Mouse (Mus musculus): ENCODE data around the gene Fermt3.
"Not testable (repeated sequence)": the region's sequence is repeated elsewhere in the genome, so short reads cannot be mapped to it uniquely, and the experiment has no call there.

Fermt3 gene

DNA sequence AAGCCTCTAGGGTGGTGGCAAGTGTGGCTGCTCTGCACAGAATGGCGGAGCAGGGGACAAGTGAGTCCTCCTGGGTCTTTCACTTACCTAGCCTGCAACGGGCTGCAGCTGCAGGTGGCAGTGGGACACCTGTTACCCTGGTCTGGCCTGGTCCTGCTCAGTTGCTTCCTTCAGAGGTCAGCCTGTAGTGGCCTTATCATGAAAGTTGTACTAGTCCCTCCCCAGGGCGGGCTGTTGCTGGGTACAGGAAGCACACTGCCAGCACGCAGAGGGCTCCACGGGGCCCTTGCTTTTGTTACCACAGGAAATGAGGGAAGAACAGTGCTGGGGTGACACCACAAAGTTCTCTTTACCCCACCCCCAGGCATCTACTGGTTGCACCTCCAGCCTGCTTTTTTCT, at the start of gene Fermt3:
TSS of gene Fermt3 (minus strand) at position 279 of the 400 bp plus-strand sequence.
- DNase-seq: peak; percentile 86

DNA sequence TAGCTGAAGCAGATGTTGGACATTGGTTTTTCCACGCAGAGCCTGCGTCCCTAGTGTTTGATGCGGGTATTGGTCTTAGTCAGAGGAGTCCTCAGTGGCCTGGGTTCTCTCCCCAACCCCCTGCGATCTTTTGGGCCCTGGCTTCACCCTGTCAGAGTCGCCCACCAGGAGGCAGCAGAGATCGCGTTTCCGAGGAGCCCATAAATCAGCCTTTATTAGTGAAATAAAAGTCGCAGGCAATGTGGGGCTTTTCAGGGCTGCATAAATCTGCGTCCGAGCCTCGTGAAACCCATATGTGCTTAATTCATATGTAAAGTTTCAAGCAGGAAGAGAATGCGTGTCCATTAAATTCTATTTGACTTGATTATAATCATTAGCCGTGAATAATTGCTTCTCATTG, 48.9 kb upstream of the Fermt3 start:
- DNase-seq: peak; percentile 83

DNA sequence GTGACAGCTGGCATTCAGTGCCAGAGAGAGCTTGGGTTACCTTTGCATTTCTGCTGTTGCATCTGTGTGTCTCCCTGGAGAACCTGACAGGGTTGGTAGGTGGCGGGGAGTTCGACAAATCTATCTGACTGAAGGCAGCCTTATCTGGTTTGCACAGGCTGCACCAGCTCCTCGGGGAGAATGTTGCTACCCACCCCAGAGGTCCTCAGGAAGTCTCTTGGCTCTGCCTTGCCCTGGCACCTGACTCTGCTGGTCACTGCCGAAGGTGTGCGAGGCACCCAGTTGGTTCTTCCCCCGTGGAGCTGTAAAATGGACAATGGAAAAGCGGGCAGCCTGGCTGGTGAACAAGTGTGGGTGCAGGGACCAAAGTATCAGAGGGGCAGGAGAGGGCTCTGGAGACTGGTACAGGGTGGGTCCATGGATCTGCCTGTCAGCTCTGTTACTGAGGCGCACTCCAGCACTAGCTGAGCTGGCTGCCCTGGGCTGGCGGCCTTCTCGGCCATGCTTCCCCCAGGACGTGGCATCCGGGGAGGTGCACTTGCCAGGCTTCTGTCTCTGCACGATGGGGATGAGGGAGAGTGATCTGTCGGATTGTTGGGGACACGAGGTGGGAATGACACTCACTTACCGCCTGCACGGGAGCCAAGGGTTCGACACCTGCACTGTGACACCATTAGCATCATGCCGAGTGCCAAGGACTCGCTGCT, 48.2 kb upstream of the Fermt3 start:
- DNase-seq: no peak

DNA sequence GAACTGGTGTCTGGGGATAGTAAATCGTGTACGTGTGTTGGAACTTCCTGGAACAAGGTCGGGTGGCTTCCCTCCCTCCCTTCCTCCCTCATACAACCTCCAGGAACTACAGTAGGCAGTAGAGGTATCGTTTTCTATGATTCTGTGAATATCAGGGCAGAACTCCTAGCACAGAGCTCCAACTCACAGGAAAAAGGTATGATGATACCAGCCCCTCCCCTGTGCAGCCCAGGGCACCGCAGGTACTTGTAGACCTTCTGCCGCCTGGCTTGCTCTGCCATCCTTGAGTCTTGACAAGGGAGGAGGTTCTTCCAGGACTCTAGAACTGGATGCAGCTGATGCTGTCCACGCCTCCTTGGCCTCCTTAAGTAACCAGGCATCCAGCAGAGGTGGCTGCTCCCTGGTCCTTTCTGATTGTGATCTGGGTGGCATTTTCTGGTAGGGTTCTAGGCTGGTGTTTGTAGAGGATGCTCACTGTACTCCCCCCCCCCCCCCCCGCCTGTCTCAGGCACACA, 47.6 kb upstream of the Fermt3 start:
- DNase-seq: no peak

DNA sequence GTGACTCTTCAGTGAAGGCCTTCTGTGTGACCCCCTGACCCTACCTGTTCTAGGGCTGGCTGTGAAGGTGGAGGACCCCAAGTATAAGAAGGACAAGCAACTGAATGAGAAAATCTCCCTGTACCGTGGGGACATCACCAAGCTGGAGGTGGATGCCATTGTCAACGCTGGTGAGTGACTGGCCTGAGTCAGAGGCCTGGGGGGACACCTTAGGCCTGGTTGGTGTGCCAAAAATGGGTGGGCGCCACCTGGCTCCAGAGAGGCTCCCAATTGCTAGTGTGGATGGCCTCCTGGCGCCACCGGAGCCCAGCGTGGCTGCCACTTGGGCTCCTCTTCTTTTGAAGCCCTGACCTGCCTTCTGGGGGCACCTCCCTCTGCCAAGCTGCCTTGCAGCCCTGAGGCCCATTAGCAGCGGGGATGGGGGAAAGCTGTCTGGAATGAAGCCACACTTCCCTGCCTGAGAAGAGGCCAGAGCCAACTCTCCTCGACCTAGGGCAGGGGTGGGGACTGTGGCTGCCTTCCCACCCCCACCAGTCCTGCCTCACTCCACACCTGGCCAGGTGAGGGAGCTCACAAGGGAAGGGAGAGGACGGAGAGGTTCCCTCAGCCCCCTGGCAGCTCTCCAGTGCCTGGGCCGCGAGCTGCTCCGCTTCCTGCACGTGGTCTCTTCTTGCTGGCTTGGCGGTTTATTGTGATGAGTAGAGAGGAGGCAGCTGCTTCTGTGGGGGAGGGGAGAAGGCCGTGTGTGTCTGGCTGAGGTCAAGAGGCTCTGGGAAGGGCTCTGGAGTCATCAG, 47.0 kb upstream of the Fermt3 start:
- DNase-seq: no peak

DNA sequence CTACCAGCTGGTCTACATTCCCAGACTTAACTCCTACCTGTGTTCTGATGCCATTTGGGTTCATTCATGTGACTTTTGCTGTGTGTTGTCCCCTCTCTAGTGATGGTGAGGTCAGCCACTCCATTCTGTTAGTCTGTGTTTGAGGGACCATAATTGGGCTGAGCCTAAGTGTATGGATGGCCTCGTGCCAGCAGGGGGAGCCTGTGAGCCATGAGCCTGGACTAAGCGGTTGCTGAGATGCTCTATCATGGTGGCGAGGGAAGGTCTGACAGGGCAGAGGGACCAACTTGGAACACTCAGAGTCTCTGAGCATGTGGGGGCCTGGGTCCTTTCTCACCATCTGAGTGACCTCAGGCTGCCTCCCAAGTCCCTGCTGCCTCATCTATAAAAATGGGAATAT, 45.3 kb upstream of the Fermt3 start:
- DNase-seq: peak; percentile 87

DNA sequence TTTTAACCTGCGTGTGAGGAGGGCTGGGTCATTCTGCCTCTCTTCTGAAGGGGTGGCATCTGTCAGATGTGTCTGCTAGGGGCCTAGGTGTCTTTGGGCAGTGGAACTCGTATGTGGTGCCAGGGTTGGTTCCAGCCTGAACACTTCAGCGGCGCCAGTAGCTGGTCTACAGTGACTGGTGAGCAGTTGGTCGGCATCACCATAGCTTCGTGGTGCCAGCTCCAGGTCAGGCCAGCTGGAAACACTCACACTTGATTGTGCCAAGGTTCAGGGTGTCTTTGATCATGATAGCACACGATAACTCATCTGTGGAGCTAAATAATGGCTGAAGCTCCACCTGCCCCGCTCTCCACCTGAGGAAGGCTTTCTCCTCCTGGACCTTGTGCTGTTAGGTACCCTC, 43.6 kb upstream of the Fermt3 start:
- DNase-seq: no peak

DNA sequence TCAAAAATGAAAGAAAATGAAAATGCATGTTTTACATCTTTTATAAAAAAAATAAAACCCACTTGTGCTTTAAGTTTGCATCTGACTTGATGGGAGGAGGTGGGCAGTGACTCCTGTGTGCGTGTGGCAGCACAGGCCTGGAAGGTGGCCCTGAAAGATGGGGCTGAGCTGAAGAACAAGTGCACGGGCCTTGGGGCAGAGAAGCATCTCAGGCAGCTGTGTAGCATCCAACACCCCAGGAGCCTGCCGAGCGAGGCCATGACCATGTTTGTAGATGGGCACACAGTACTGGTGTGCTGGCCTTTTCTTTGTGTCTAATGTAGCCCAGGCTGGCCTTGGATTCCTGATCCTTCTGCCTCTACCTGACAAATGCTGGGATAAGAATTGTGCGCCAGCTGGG, 42.8 kb upstream of the Fermt3 start:
- no peak for DNase-seq

DNA sequence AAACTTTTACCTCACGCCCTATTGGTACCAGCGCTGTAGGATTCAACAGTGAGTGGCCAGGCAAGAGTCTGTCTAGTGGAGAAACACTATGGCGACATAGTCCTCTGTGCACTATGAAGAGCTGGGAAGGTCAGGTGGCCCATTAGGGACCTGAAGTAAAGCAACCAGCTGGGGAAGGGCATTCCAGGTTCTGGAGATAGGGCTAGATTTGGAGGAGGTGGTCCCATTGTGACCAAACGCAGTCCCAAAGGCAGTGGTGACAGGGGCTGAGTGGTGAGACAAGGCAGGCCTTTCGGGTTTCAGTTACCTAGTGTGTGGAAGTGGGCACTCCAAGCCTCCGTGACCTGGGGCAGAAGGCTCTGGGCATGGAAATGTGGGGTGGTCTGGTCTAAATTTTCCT, 39.3 kb upstream of the Fermt3 start:
- no peak for DNase-seq

DNA sequence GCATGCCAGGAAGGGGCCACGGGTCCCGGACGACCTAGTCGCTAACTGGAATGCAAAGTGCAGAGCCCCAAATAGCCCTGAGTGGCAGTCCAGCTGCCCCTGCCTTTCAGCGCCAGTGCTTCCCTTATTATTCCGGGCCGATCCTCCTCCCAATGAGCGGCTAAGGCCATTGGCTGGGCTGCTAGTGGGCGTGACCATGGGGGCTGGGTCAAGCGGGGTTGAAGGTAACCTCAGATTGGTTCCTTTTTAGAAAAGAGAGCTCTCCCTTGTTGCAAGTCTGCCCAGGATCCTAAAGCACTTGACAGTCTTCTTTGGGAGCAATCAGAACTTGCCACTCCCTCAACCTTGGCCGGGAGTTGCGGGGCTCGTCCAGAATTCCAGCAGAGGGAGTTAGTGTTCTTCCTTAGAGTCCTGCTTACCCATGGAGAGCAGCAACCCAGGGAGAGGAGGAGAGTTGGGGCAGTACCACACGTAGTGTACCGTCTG, 38.5 kb upstream of the Fermt3 start:
- peak; percentile 91 for DNase-seq

DNA sequence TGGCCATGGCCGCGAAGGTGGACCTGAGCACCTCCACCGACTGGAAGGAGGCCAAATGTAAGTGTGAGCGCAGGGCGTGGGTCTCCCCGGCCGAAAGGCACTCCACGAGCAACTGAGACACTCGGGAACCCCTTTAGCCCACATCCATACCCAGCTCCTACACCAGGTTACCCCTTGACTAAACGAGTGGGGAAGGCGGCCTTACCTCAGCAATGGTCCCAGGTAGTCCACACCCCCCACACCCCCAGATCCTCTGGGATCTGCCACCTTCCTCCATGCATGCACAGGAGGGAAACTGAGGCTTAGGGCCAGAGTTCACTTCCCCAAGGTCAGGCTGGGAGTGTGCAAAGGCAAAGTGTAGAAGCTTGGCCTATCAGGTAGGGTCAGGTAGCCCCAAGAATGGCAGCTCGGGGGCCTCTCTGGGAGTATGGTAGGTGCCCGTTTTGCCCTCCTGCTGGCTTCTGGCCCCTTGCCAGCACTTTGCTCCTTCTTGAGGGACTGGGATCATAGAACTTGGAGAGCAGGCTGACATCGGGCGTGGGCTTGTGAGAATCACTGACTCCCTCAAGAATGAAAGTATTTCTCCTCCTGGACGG, 38.0 kb upstream of the Fermt3 start:
- no peak for DNase-seq

DNA sequence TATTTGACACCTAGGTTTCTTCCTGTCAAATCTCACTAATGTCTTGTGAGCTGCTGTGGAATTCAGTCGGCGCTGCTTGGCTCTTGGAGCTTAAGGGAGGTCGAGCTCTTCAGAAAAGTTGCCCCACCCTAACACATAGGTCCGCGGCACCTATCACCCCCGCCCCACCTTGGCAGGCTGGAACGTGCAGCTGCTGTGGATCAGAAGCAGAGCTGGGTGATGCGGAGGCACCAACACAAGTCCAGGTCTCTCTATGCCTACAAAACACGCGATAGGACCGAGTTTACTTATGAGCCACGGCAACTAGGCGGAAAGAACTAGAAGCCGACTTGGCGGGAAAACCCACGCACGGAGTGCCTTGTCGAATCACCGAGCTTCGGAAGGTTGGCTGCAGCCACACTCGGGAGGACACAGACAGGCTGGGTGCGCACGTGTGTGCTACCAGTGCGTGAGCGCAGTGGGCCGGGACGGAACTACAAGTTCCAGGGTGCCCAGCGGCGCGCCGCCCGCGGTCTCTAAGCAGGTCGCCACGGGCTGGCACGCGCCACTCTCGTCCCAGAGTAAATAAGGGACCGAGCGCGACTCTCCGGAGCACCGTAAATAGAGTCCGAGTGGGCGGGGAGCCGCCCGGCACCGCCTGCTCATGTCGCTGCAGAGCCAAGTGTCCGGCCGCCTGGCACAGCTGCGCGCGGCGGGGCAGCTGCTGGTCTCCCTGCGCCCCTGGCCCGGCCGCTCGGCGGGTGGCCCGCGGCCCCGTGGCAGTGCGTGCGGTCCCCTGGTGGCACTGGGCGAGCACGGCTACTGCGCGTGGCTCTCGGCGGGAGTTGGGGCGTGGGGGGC, 37.2 kb upstream of the Fermt3 start, which contains the start of gene Macrod1:
TSS of gene Macrod1 (plus strand) at position 563 of the 840 bp plus-strand sequence.
- peak; percentile 90 for DNase-seq

DNA sequence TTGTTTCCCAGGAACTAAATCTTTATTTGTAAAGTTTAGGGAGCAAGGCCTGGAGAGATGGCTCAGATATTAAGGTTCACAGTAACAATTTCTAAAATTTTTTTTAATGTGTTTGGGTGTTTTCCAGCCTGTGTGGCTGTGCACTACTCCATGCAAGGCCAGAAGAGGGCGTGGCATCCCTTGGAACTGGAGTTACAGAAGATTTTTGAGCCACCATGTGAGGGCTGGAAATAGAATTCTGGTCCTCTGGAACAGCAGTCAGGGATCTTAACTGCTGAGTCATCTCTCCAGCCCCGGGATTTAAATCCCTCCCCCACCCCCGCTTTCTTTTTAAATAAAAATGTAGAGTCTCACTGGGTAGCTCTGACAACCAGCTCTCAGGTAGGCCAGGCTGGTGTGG, 35.9 kb upstream of the Fermt3 start:
- DNase-seq: peak; percentile 41

DNA sequence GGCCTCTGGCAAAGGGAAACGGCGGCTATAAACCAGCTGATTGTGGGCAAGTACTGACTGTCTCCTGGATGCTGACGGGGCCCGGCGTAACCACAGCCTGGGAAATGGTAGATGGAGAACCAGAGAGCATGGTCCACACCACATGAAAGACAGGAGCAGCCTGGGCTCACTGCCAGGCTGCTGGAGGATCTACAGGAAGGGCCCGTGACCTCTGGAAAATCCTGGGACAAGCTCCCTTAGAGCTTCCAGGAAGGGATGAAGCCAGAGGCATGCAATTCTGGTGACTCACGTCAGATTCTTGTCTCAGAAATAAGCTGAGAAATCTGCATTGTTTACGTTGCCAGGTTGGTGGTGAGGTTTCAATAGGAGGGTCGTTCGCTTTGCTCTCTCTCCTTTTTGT, 35.5 kb upstream of the Fermt3 start:
- no peak for DNase-seq

DNA sequence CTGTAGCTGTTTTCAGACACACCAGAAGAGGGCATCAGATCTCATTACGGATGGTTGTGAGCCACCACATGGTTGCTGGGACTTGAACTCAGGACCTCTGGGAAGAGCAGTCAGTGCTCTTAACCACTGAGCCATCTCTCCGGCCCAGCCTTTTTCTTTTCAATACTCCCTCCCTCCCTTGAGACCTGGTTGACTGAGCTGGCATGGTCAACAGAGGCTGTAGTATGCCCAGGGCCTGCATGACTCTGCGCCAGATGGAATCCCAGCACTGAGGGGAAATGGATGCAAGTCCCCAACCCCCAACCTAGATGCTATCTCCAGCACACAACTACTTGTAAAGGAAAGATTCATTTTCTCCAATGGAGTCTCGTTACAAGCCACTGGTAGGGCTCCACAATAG, 34.1 kb upstream of the Fermt3 start:
- not testable (repeated sequence) for DNase-seq

DNA sequence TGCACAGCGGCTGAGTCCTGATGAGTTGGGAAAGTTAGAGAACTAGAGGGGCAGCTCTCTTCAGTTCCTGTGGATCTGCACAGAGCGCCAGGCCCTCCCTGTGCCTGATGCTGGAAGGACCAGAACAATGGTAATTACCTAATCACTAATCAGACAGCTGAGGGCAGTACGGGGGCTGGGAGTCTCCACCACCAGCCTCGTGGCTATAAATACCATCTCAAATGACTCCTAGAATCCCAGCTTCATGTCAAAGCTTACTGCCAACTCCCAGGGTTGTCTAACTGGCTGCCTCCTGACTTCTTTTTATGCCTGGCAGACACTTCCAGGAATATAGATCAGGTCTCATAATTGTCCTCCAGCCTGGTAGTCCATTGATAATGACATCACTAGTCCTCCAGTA, 25.4 kb upstream of the Fermt3 start:
- DNase-seq: no peak

DNA sequence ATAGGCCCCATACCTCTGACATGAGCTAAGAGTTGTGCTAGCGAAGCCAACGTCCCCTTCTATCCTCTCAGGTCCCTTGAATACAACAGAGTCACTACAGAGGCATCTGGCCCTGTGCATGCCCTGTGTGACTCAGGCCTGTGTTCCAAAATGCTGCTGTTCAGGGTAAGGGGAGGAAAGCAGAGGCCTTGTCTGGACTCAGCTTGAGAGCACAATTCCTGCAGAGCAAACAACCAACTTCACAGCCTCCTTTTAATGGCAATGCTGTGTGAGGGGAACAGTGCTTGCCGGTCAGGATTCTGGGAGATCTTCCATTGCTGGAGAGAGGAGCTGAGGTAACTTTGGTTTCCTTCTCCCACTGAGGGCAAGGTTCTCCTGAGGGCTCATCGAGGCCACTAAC, 25.0 kb upstream of the Fermt3 start:
- no peak for DNase-seq

DNA sequence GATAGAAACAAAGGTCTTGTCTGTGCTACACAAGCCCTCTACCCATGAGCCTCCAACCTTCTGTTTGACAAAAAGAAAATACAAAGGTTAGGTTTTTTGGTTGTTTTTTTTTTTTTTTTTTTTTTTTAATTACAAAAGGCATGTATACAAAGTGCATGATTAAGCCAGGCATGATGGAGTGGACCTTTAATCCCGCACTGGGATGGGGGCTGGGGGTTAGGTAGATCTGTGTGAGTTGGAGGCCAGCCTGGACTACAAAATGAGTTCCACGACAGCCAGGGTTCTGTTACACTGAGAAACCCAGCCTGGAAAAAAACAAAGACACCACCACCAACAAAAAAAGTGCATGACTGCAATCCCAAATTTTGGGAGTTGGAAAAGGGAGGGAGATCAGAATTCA, 21.9 kb upstream of the Fermt3 start:
- DNase-seq: no peak

DNA sequence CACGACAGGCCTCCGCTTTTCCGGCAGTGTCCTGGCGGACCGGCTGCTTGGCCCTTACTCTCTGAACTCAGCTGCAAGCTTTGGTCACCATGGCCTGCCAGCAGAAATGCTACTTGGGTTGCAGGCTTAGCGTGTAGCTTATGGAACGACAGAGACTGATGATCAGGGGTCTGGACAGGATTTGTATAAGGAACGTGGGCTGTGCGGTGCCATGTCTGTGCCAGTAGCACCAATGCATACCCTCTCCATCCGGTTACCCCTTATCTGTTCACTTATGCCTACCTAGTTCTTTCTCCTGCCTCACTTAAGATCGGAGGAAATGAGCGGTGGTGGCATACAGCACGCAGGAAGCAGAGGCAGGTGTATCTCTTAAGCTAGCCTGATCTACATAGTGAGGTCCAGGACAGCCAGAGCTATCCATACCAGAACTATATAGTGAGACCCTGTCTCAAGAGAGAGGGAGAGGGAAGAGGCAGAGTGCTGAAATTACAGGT, 21.4 kb upstream of the Fermt3 start:
- DNase-seq: no peak

DNA sequence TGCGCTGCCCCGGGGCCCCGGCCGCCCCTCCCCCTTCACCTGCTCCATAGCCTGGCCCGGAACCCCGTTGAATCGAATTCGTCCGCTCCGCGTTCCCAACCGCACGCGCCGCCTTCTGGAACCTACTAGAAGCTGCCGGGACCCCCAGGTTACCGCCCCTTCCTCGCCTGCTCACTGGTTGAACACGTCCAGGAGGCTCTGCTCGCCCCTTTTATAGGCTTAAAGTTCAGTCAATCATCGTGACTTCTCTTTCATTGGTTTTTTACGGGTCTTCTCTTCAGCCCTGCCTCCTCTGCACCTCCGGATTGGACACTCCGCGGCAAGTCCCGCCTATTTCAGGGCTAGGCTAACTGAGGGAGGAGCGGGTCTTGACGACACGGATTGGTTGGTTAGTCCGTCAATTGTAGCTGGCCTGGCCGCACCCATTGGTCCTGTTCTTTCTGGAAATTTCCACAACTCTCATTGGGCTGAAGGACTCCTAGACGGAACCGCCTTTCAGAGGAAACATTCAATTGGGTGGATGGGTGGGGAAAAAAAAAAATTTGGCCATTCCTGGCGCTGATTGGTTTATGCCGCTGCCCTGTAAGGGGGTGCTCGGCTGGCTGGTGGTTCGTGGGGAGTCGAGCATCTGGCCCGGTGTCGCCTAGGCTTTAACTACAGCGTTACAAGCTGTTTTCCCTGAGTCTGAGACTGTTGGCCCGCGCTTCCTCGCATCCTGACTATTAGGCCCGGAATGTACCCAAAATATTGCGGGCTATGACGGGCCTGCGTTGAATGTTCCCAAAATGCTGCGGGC, 20.8 kb upstream of the Fermt3 start, which contains the start of gene Stip1:
TSS of gene Stip1 (minus strand) at position 127 of the 796 bp plus-strand sequence.
- peak; percentile 100 for DNase-seq

DNA sequence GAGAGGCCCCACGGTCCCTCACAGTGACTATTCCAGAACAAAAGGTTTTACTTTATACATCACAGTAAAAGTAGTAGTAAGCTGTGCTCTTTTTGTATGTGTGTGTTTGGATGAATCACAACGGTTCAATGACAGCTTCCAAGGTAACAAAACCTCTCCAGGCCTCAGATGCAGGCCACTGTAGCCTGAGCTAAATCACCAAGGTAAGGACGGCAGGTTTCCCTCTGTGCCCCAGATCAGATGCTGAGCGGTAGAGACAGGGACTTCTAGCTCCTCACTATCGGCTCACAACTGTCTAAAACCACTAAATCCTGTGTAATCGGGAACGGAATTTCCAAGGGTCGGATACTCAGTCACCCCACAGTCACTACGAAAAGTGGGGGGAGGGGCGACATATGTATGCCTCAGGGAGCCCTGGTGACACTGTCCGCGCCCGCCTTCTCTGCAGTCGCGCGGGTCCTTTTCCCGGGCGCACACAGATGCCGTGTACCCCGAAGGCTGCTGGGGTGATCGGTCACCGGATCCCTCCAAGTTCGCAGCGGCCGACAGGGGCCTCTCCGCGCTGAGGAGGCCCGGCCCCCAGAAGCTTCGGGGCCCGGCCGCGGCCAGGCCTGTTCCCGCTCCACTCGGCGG, 19.9 kb upstream of the Fermt3 start:
- peak; percentile 61 for DNase-seq

All from lung, postnatal 36 days (tissue).